Mouse (Mus musculus) ES-Bruce4 (cell line): ENCODE measurements at regions not wholly inside any gene's neighbourhood (a gene's known extent, or its start where the extent isn't known, plus 50 kb on each side); places are given as distances from the start of the nearest gene placed in this dataset.

Source experiments
- CTCF ChIP-seq: IDR thresholded peaks from one replicate; pipeline ENCODE4 v1.8.1; 2011; ENCODE audit warnings: low read depth, low read length
- EP300 ChIP-seq: IDR thresholded peaks from 2 replicates; pipeline ENCODE4 v1.6.1; 2011; ENCODE audit warnings: low read depth, low read length; ENCODE audit not compliant: insufficient read depth
- POLR2A ChIP-seq: IDR thresholded peaks from one replicate; pipeline ENCODE4 v1.8.1; 2011; ENCODE audit warnings: low read length; ENCODE audit not compliant: insufficient read depth

DNA sequence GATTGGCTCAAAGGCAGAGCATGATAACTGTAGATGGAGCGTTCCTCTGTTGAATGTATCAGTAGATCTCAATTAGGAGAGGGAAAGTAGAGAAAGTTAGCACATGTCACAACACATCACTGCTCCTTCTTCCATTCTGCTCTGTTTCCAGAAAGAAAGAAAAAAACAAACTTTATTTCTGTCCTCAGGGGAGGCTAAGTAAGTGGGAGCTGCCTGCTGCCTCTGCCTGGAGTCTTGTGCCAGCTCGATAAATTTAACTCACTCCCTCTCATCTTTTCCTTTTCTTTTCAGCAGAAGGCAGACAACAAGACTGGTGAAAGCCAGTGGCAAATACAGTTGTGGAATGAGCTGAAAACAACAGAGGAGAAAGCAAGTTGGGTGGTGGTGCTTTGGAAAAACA lies 517.5 kb upstream of the Gm21961 start:
- TF ChIP-seq CTCF (no peak), POLR2A (no peak), EP300 (no peak)
